Mouse (Mus musculus) T-helper 17 cell (primary cell): ENCODE data around the gene Myo16.

Experiments used
- in situ Hi-C, 2 experiments: fragments of 300-600 bp; cut with MboI, MseI; formaldehyde crosslinking; loops; 1 replicate in 1 of 2; 2 replicates in 1 of 2; pipeline ENCODE4 v1.15.1; 2025; ENCODE audit warnings: high pct_unique_total_duplicates in 2 of 2

The Myo16 gene

GRCm38 (mm10) chr8:10470280-10470679 is 316.6 kb downstream of the Myo16 start:
- in situ Hi-C loops: no loop called here

GRCm38 (mm10) chr8:10472371-10472770 is 318.7 kb downstream of the Myo16 start:
- in situ Hi-C loops: no loop called here

GRCm38 (mm10) chr8:10474446-10474845 is 320.7 kb downstream of the Myo16 start:
- in situ Hi-C loops: no loop called here

DNA sequence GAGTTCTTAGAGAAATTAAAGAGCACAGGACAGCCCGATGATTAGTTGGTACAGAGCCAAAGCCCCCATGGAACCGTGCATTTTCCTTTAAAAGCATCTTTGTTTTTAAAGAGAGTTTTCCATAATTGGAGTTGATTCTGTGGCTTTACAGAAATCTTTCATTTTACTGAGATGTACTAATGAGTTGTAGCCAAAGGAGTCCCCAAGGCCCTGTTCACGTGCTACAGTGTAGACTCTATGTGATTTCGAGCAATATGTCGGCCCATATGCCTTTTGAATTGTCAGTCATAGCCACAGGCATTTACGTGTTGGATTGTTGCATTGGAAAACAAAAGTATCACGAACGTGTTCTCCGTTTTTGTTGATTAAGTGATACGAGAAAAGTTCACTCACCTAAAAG is 325.3 kb downstream of the Myo16 start:
- in situ Hi-C loops: no loop called here

DNA sequence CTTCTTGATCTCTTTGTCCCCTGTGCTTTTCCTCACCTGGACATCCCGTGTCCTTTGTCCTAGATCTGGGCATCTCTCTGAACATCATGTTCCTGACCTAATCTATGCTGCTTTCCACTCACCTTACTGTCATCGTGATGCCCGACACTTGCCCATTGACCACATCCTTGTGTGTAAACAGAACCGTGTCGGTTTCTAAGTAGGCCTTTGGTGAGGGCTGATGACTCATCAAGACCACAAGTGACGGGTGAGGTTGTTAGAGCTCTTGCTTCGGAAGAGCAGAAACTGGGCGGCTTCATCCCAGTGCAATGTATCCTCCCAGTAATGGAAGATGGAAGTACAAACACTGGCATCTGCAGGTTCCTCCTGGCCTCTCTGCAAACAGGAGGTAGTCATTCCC is 327.1 kb downstream of the Myo16 start:
- in situ Hi-C loops: no loop called here

GRCm38 (mm10) chr8:10482064-10482463 is 328.4 kb downstream of the Myo16 start:
- in situ Hi-C loops: no loop called here

DNA sequence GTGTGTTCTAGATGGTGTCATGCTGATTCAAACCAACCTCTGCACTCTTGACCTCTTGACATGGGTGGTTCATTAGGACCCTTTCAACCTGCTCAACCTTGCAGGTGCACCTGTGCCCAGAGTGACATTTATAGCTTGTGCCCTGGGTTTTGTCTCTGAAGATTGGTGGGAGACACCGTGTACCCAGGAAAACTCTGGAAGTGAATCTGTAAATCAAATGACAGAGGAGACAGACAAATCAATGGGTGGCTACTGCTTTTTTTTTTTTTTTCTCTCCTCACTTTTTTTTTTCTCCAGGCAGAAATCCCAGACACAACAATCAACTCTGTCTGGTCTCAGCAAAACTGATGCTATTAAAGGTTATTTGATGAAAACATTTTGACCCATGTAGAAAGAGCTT is 329.2 kb downstream of the Myo16 start:
- in situ Hi-C loops: no loop called here

- in situ Hi-C loops: no loop called here
Measured at GRCm38 (mm10) chr8:10483841-10484240, 330.1 kb downstream of the Myo16 start.

DNA sequence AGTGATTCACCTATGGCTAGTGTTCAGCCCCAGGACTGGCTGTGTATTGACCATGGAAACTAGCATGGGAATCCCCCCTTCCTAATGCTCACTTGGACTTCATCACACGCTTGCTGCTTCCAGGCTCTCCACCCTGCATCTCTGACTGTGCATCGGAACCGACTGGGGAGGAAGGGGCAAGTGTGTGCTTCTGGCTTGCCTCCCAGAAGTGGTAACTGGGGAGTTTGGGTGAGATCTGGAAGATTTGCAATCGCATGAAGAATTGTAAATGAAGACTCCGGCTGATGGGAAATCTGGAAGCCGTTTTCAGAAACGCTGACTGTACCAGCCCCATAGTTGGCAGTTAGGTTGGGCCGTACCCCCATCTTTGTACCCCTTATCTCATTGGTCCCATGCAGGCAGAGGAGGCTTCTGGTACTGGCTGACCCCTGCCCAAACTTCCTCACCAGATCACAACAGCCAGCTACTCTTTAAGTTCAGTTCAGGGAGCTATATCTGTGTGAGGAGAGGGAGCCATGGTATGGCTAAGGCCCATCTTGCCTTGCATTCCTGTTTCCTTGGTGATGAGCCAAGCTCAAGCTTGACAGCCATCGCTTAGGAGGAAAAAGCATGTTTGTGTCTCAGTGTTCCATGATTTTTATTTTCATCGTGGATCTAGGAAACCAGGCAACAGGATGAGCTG is 336.2 kb downstream of the Myo16 start:
- in situ Hi-C loops: no loop called here

GRCm38 (mm10) chr8:10490420-10490784 is 336.7 kb downstream of the Myo16 start:
- in situ Hi-C loops: no loop called here

GRCm38 (mm10) chr8:10490874-10491273 is 337.2 kb downstream of the Myo16 start:
- in situ Hi-C loops: no loop called here

- in situ Hi-C loops: loop anchor here in 1 of 2 experiments (10.0 kb wide), 1 partner anchor 1235 kb away; no protein-coding TSS in a partner anchor
Measured at GRCm38 (mm10) chr8:10499846-10500245, 346.1 kb downstream of the Myo16 start.

- in situ Hi-C loops: loop anchor here in 1 of 2 experiments (10.0 kb wide), 1 partner anchor 1236 kb away; no protein-coding TSS in a partner anchor
Measured at GRCm38 (mm10) chr8:10500465-10500864, 346.8 kb downstream of the Myo16 start.

GRCm38 (mm10) chr8:10501750-10502149 is 348.0 kb downstream of the Myo16 start:
- in situ Hi-C loops: loop anchor here in 1 of 2 experiments (10.0 kb wide), 1 partner anchor 1237 kb away; no protein-coding TSS in a partner anchor

GRCm38 (mm10) chr8:10512105-10512504 is 358.4 kb downstream of the Myo16 start:
- in situ Hi-C loops: no loop called here

GRCm38 (mm10) chr8:10517381-10517780 is 363.7 kb downstream of the Myo16 start:
- in situ Hi-C loops: no loop called here

DNA sequence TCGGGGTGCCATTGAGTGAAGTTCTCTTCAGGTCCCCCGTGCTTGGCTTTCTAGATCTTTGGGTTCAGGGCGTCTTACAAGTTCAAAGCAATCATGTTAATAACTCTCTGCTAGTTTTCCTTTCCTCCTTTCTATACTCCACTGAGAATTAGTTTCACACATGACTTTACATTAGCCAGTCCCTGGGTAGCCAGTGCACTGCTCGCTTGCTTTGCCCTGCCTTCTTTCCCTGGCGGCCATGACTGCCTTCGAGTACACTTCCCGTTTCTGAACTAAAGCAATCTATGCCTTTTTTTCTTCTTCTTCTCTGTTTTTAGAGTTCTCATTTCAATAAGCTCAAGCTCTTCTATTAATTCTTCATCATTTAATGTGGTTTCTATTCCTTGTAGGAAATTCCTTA is 365.6 kb downstream of the Myo16 start:
- in situ Hi-C loops: no loop called here

DNA sequence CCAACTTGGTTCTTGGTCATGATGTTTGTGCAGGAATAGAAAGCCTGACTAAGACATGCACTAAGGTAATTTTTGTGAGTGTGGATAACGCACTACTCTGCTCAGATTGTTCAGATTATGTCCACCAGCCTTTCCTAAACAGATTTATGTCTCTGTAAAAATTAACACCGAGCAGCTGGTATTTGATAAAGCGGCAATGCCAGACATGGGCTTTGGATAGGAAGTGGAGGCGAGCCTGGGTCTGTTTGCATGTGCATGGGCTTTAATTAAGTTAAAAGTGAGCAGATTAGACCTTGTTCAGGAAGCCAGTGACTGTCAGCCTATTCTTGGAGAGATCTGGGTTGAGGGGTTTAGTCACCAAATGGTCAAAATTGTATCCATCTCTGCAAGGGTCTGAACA is 367.8 kb downstream of the Myo16 start:
- in situ Hi-C loops: no loop called here

- in situ Hi-C loops: no loop called here
Measured at GRCm38 (mm10) chr8:10525686-10526085, 372.0 kb downstream of the Myo16 start.

GRCm38 (mm10) chr8:10526616-10527015 is 372.9 kb downstream of the Myo16 start:
- in situ Hi-C loops: no loop called here

DNA sequence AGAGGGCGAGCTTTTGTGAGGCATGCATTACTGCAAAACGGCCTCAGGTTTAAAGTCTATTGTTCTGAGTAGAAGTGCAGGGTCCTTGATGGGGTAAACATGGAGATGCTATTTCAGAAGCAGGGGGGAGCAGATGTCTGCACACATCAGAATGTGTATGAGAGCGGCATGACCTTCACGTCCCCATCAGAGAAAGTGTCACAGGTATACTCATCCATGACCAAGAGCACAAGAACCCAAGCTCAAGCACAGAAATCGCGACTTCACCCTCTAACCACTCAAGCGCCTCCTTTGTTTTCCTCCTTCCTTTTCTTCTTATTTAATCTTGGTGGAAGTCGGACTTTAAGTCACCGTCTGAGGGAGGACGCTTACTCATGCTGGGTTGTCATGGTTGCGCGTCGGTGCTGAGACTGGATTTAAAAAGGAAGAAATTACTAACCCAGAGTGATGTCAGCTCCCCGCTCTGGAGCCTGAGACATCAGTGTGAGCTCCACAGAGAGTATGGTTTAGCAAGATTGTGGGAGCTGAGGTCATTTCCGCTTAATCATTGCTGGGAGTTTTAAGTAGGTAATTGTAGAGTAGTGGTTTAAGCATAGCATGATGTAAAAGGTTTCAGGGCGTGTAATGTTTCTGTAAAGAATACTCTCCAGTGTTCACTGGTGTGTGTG is 381.0 kb downstream of the Myo16 start:
- in situ Hi-C loops: loop anchor here (5.0 kb wide), 3 partner anchors 82 to 537 kb away; no protein-coding TSS in a partner anchor

DNA sequence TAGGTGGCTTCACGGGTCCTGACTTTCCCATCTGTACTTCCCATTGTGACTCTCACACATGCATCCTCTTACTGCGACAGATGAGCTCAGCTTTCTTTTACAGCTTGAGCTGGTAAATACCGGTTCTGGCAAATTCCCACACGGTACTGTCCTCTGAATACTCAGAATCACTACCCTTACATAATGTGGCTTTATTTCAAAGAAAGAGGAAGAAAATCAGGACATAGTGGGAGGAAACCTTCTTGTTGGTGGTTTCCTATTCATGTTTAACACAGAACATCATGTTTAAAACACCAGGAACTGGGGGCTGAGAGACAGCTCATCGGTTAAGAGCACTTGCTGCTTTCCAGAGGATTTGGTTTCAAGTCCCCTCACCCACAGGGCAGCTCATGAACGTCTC is 384.6 kb downstream of the Myo16 start:
- in situ Hi-C loops: loop anchor here in 1 of 2 experiments (5.0 kb wide), 1 partner anchor 86 kb away; no protein-coding TSS in a partner anchor

GRCm38 (mm10) chr8:10539665-10540064 is 386.0 kb downstream of the Myo16 start:
- in situ Hi-C loops: loop anchor here in 1 of 2 experiments (5.0 kb wide), 1 partner anchor 87 kb away; no protein-coding TSS in a partner anchor
